Mouse (Mus musculus) heart, embryonic 10.5 days (tissue): ENCODE measurements around the gene Rpusd3. TPM values are rescaled to one million over a fixed set of nuclear protein-coding genes. Genes with fewer than 3 reads are reported as not detected.

ENCODE experiments used
- DNase-seq: peaks from one replicate; pipeline ENCODE4 v3.0.0-alpha.2; 2017; ENCODE audit warnings: low spot score
- H3K27ac ChIP-seq: fragments of 300-500 bp; sonication (generic); 2 replicates; pipeline ENCODE4 v1.5.1; 2016; ENCODE audit warnings: mild to moderate bottlenecking
- H3K27me3 ChIP-seq: fragments of 300-500 bp; sonication (generic); 2 replicates; pipeline ENCODE4 v1.6.1; 2016; ENCODE audit warnings: mild to moderate bottlenecking; ENCODE audit not compliant: poor library complexity, insufficient read depth, severe bottlenecking
- H3K36me3 ChIP-seq: fragments of 300-500 bp; sonication (generic); 2 replicates; pipeline ENCODE4 v1.6.1; 2016; ENCODE audit warnings: mild to moderate bottlenecking, moderate library complexity
- H3K4me1 ChIP-seq: fragments of 300-500 bp; sonication (generic); 2 replicates; pipeline ENCODE4 v1.6.1; 2016; ENCODE audit warnings: mild to moderate bottlenecking
- H3K4me3 ChIP-seq: fragments of 300-500 bp; sonication (generic); 2 replicates; pipeline ENCODE4 v1.5.1; 2016; ENCODE audit warnings: mild to moderate bottlenecking, moderate library complexity
- H3K9me3 ChIP-seq: fragments of 300-500 bp; sonication (generic); 2 replicates; pipeline ENCODE4 v1.6.1; 2016; ENCODE audit warnings: mild to moderate bottlenecking, moderate library complexity
- WGBS: fragments of 180-500 bp; shearing (Covaris S2); methylation state at CpG from one replicate; pipeline ENCODE4 v1.1.7; 2016; 5-methylcytosine and 5-hydroxymethylcytosine counted together
- polyA plus RNA-seq: library from polyadenylated mRNA; unstranded; fragments of >200 nt; fragmentation: Nextera tagmentation; extraction: Ambion mirVana; gene quantifications from 2 replicates; pipeline ENCODE4 v1.2.1, GENCODE M21; 2016

Gene Rpusd3
- polyA plus RNA-seq, 1 experiment from 2014 or later: 26.1 TPM

DNA sequence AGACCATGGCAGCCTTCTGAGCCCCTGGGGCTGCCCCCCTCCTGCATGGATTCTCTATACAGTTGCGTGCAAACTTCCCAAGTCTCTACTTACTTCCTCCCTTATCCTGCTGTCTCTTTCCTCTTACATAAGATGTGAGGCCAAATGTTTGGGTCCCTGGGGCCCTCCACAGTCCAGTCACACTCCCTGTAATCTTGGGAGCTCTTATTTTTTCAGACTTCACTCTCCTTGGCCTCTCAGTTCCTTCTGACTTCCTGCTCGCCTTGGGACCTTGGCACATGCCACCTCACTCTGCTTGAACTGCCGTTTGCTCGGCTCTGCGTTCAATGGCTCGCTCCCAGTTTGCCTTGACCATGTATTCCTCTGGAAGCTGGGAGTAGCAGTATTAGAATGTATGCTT lies 25.2 kb downstream of the Rpusd3 start:
- Histone ChIP-seq H3K4me1 (peaks cover 14% of the 10 kb centered on the region), H3K27me3 (no peaks in the 10 kb centered on the region), H3K27ac (no peak overlapping the region), H3K36me3 (peaks cover 31% of the 10 kb centered on the region), H3K9me3 (no peaks in the 10 kb centered on the region), H3K4me3 (no peak overlapping the region)
- WGBS: 77% methylated on average over 6 of the region's 6 CpGs
- no peak for DNase-seq

DNA sequence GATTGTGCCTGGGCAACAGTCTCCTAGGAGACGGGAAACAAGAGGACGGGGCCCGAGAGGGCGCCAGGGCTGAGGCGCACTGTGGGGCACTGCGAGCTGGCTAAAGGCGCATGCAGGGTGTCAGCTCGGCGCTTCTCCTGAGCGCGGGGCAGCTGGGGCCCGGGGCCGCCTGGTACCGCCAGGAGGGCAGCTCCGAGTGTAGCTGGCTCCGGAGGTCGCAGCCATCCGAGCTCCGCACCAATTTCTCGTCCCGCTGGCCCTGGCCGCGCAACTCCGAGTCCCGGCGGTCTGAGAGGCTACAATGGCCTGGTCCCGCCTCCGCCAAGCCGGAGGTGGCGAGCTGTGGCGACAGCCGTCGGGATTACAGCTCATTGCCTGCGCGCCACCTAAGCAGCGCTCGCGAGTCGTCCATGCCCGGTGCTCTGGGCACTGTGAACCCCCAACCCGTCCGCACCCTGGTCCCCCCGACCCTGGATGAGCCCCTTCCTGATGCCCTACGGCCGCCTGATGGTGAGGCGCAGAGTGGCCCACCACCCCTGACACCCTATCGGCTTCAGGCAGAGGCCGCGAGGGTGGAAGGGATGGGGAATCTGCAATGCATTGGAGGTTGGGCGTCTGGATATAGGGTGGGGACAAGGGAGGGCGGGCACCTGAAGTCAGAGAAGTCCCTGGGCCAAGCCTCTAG lies 26.6 kb downstream of the Rpusd3 start:
- under 1% methylated on average over 51 of the region's 51 CpGs for WGBS
- H3K9me3 ChIP-seq: no peaks in the 10 kb centered on the region

DNA sequence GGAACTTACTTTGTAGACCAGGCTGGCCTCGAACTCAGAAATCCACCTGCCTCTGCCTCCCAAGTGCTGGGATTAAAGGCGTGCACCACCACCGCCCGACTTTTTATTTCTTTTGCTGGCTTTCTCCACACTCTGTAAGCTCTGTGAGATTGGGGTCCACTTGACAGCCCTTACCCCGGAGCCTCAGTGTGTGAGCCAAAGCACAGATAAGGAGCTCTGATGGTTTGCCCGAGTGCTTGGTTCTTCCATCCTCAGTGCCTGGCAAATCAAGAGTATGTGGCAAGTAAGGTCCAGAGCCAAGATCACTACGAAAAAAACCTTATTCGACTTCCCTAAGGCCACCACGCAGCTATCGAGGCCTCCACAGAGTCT lies 27.1 kb downstream of the Rpusd3 start:
- Histone ChIP-seq H3K4me1 (peaks cover 14% of the 10 kb centered on the region), H3K36me3 (peaks cover 51% of the 10 kb centered on the region), H3K9me3 (no peaks in the 10 kb centered on the region), H3K4me3 (peak overlapping the region; percentile 63), H3K27me3 (no peaks in the 10 kb centered on the region), H3K27ac (peak overlapping the region; percentile 60)
- WGBS: 17% methylated on average over 10 of the region's 10 CpGs
- DNase-seq: no peak

More for the DNA sequence above, 26.6 kb downstream of the Rpusd3 start:
- peaks cover 14% of the 10 kb centered on the region for H3K4me1 ChIP-seq
- H3K36me3 ChIP-seq: peaks cover 45% of the 10 kb centered on the region
- H3K27ac ChIP-seq: peak overlapping the region; percentile 60
- DNase-seq: peak; percentile 90
- H3K27me3 ChIP-seq: no peaks in the 10 kb centered on the region
- H3K4me3 ChIP-seq: peak overlapping the region; percentile 63

DNA sequence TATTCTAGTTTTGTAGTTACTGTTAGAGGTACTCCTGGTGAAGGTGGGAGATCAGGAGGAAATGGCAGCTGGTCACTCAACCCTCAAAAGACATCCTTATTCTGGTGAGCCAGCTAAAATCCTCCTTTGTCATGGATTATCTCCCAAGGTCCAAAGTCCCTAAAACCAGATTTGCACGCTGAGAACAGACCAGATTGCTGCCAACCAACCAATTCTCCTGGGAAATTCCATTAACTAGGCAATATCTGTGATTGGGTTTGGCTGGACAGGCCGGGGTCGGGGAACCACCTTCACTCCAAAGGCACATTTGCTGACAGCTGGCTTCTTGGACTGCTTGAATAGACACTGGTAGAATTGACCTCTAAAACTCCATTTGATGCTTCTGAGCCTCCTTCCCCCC lies 28.4 kb downstream of the Rpusd3 start:
- no peak for DNase-seq
- 92% methylated on average over 3 of the region's 3 CpGs for WGBS
- Histone ChIP-seq H3K27me3 (no peaks in the 10 kb centered on the region), H3K4me3 (no peak overlapping the region), H3K36me3 (peaks cover 63% of the 10 kb centered on the region), H3K27ac (no peak overlapping the region), H3K9me3 (no peaks in the 10 kb centered on the region), H3K4me1 (peaks cover 14% of the 10 kb centered on the region)

DNA sequence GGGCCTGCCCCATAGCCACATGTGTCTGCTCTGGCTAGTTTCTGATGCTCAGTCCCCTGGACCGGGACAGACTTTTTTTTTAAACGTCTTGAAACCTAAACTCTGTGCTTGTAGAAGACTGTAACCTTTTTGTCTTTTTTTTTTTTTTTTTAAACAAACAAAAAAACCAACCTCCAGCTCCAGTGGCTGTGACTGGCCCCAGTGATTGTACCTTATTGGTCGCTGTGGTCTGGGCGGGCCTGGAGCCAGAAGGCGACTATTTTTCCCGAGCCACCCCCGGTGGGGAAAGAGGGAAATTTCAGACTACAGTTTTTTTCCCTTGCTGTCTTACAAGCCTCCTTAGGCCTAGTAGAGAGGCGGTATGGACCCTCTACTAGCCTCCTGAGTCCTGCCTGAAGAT lies 30.2 kb downstream of the Rpusd3 start, which contains the start of gene Ttll3:
Gene Ttll3 (plus strand): TSS at position 301 of the 400 bp plus-strand sequence.
- H3K36me3 ChIP-seq: peaks cover 72% of the 10 kb centered on the region

DNA sequence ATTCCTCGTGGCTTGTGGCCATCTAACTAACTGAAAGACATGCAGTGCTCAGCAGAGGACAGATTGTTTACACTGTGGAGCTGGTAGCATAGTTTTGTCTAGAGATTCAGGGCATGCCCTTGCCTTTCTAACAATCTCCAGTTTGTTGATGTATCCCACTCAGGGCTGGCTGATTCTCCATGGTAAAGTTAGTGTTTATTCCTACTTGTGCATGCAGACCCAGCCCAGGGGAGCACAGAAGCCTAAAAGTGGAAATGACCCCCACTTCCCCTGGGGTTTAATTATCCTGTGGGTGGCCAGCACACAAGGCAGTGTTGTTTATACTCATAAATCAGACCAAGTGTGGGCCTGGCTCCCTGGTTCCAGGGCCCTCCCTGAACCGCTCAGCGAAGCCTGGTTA lies 33.1 kb downstream of the Rpusd3 start:
- Histone ChIP-seq H3K4me3 (no peak overlapping the region), H3K27me3 (no peaks in the 10 kb centered on the region), H3K36me3 (peaks cover 99% of the 10 kb centered on the region), H3K4me1 (no peaks in the 10 kb centered on the region), H3K9me3 (no peaks in the 10 kb centered on the region), H3K27ac (no peak overlapping the region)
- WGBS: 92% methylated on average over 3 of the region's 3 CpGs
- DNase-seq: no peak

More for the DNA sequence above, 30.2 kb downstream of the Rpusd3 start, which contains the start of gene Ttll3:
- WGBS: 76% methylated on average over 8 of the region's 8 CpGs
- no peak within 1 kb of the TSS for H3K27ac ChIP-seq
- H3K4me3 ChIP-seq: no peak within 1 kb of the TSS
- peaks cover 14% of the 10 kb centered on the region for H3K4me1 ChIP-seq
- no peaks in the 10 kb centered on the region for H3K27me3 ChIP-seq
- H3K9me3 ChIP-seq: no peaks in the 10 kb centered on the region
- DNase-seq: no peak

DNA sequence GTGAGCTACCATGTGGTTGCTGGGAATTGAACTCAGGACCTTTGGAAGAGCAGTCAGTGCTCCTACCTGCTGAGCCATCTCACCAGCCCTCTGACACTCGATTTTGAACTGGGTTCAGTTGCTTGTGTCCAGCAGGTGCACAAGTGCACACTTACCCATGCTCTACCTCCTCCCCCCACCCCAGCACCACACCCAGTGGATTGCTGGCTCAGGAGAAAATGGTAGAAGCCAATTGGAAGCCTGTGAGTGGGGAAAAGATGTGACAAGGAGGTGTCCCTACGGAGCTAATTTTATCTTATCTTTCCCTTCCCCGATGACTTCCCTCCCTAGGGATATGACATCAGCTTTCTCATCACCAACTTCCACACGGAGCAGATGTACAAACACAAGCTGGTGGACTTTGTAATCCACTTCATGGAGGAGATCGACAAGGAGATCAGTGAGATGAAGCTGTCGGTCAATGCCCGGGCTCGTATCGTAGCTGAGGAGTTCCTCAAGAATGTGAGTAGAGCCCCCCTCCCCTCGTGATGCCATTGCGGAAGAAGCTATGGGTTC lies 33.9 kb downstream of the Rpusd3 start:
- Histone ChIP-seq H3K27ac (no peak overlapping the region), H3K27me3 (no peaks in the 10 kb centered on the region), H3K4me3 (no peak overlapping the region), H3K9me3 (no peaks in the 10 kb centered on the region), H3K4me1 (0 out of 2 replicates have a peak, but pooled peaks cover under 1% of the 10 kb centered on the region), H3K36me3 (peaks cover 99% of the 10 kb centered on the region)
- no peak for DNase-seq
- 66% methylated on average over 11 of the region's 11 CpGs for WGBS

DNA sequence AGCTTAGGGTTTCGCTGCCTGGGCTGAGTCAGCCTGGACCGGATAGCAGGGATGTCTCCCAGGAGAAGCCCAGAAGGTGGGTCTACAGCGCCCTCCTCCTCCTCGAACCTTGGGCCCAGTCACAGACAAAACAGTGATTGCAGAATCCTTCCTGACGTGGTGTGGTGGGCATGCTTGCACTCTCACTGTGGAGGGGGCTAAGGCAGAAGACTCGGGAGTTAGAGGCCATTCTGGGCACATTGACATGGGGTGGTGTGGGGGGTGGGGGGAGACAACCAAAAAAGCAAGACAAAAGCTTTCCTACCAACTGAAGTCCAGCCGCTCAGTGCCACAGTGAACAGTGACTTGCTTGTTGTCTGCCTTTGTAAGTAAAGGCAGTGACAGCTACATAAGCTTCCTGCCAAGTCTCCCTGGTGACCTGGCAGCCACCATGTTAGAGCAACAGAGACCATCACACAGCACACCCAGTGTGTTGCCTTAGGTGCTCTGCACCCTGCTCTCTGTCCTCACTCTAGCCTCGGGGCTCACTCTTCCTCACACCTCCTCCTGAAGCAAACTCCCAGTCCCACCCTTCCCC lies 34.7 kb downstream of the Rpusd3 start:
- WGBS: 91% methylated on average over 8 of the region's 8 CpGs

DNA sequence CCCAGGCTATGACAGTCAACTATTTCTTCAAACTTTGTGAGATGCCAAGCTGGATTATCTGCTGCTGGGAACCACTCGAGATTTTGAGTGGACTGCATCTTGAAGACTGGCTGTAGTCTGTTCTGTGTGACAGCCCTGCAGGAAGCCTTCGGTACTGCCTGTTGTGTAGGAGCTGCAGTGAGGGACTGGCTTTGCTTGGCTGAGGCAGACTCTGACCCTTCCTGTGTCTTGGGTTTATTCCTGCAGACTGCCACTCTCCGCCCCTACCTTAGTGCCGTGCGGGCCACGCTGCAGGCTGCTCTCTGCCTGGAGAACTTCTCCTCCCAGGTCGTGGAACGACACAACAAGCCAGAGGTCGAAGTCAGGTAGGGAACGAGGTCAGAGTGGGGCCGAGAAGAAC lies 38.7 kb downstream of the Rpusd3 start:
- peaks cover 19% of the 10 kb centered on the region for H3K4me1 ChIP-seq
- no peaks in the 10 kb centered on the region for H3K27me3 ChIP-seq
- DNase-seq: no peak
- no peak overlapping the region for H3K27ac ChIP-seq
- peaks cover 58% of the 10 kb centered on the region for H3K36me3 ChIP-seq
- H3K4me3 ChIP-seq: no peak overlapping the region
- 92% methylated on average over 11 of the region's 11 CpGs for WGBS
- H3K9me3 ChIP-seq: no peaks in the 10 kb centered on the region

More for the DNA sequence above, 34.7 kb downstream of the Rpusd3 start:
- DNase-seq: no peak
- Histone ChIP-seq H3K4me1 (peaks cover 6% of the 10 kb centered on the region; the same call in 1 of the 2 replicates), H3K27ac (no peak overlapping the region), H3K9me3 (no peaks in the 10 kb centered on the region), H3K27me3 (no peaks in the 10 kb centered on the region), H3K36me3 (peaks cover 93% of the 10 kb centered on the region), H3K4me3 (no peak overlapping the region)

DNA sequence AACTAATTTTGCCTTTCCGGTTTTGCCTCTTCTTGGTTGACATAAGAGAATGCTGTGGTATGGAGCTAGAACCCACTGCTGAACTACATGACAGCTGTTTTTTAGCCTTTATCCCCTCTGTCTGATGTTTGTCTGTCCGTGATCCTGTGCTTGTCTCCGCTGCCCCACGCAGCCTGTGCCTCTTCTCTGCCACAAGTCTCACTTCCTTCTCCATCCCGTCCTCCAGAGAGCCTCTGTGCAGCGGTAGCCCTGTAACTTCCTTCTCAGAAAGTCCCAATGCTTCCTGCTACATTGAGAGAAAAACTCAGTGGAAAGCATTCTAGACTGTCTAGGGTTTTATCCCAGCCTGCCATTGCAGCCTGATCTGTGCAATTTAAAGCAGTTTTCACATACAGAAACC lies 39.9 kb downstream of the Rpusd3 start:
- Histone ChIP-seq H3K9me3 (no peaks in the 10 kb centered on the region), H3K36me3 (peaks cover 58% of the 10 kb centered on the region), H3K27me3 (no peaks in the 10 kb centered on the region), H3K27ac (no peak overlapping the region), H3K4me3 (peak overlapping the region; percentile 93), H3K4me1 (peaks cover 19% of the 10 kb centered on the region)
- 78% methylated on average over 6 of the region's 6 CpGs for WGBS
- DNase-seq: no peak

DNA sequence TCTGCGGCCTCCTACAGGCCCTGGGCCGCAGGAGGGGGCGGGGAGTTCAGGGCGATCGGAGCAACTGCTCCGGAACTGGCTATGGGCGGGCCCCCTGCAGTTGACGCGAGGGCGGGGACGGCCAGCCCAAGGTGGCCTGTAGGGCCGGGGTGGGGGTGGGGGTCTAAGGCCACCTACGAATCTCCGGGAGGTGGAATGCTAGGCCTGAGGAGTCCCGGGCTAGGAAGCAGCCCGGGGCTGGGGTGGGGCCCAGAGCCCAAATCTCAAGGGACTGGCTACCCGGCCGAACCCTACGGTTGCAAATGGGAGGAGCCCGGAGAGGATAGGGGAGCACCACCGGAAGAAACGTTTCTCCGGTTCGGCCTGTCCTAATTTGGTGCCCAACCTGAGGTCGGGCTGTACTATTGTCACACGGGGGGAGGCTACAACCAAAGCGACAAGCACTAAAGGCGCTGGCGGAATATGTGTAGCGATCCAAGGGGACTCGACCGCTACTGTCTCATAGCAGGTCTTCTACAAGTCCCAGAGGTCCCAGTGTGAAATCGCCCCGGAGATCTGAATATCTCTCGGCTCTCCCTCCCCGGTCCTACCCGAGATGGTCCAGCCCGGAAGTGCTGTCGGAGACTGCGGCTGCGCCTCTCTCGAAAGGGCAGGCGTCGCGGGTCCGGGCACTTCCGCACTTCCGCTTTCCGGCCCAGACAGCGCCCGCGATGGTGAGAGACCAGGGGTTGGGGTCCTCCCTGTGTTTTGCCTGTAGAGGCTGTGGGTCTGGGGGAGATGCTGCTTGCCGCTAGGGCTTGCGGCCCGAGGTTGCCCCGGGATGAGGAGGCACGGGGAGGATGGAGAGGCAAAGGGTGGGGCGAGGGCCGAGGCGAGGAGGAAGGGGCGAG lies 41.4 kb downstream of the Rpusd3 start, which contains the start of the genes Tada3 and Arpc4:
Gene Tada3 (minus strand): TSS at position 388 of the 890 bp plus-strand sequence.
Gene Arpc4 (plus strand): TSS at position 620 of the 890 bp plus-strand sequence.
- H3K27ac ChIP-seq: peak within 1 kb of the TSS; percentile 98
- no peaks in the 10 kb centered on the region for H3K9me3 ChIP-seq
- H3K4me1 ChIP-seq: peaks cover 19% of the 10 kb centered on the region
- peak; percentile 97 for DNase-seq
- WGBS: under 1% methylated on average over 61 of the region's 61 CpGs
- H3K4me3 ChIP-seq: peak within 1 kb of the TSS; percentile 93
- peaks cover 56% of the 10 kb centered on the region for H3K36me3 ChIP-seq
- H3K27me3 ChIP-seq: no peaks in the 10 kb centered on the region

DNA sequence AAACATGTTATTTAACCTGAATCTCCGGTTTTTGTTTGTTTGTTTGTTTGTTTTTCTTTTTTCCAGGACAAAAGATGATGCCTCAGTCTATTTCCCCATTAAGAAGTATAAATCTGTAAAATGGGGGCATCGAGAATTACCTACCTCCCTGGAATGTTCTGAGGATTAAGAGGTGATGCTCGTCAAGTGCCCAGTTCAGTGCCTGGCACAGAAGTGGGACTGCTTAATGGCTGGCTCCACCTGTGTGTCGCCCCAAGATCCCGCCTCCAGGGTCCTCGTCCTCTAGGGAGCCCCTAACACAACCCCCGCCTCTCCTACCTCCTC lies 42.0 kb downstream of the Rpusd3 start:
- no peaks in the 10 kb centered on the region for H3K27me3 ChIP-seq
- peaks cover 19% of the 10 kb centered on the region for H3K4me1 ChIP-seq
- no peak for DNase-seq
- peaks cover 57% of the 10 kb centered on the region for H3K36me3 ChIP-seq
- H3K9me3 ChIP-seq: no peaks in the 10 kb centered on the region
- H3K27ac ChIP-seq: peak overlapping the region; percentile 98
- H3K4me3 ChIP-seq: peak overlapping the region; percentile 93
- 8% methylated on average over 7 of the region's 7 CpGs for WGBS
